Comparison of ENCODE assay signal across 7 mouse cellular contexts in genomic region chr11:49793619-49794341, GRCm38 (mm10). TPM values are rescaled to one million over a fixed set of nuclear protein-coding genes. Genes with fewer than 3 reads are reported as not detected.
A peak's percentile ranks its signal among the peaks of the same experiment; 100 is the strongest.
DNase-seq lines count a peak whose midpoint lies in the region; ATAC-seq and TF ChIP-seq lines count a peak whose summit lies in the region.

Gfpt2 (plus strand) TSS chr11:49794178.

- no peak for TF ChIP-seq POLR2A in bone marrow macrophage, adult 2 months (IDR thresholded peaks at IDR 0.05; ENCODE audit: borderline replicate concordance, low read depth, low read length)

- peak within 1 kb of the TSS; percentile 84 for H3K4me2 ChIP-seq in embryonic facial prominence, embryonic 13.5 days
- H3K4me2 ChIP-seq in midbrain, embryonic 11.5 days: peak within 1 kb of the TSS; percentile 84

- H3K9ac ChIP-seq in embryonic facial prominence, embryonic 13.5 days: peak within 1 kb of the TSS; percentile 82
- H3K9ac ChIP-seq in midbrain, embryonic 11.5 days (ENCODE audit: low read length): peak within 1 kb of the TSS; percentile 63

- peak within 1 kb of the TSS; percentile 42 for H3K4me3 ChIP-seq in bone marrow macrophage, adult 2 months (ENCODE audit: insufficient read depth, low read length)
- peak within 1 kb of the TSS; percentile 69 for H3K4me3 ChIP-seq in embryonic facial prominence, embryonic 13.5 days
- peak within 1 kb of the TSS; percentile 49 for H3K4me3 ChIP-seq in midbrain, embryonic 11.5 days (ENCODE audit: low read depth, low read length)

- H3K27me3 ChIP-seq in embryonic facial prominence, embryonic 13.5 days: no peaks in the 10 kb centered on the region
- no peaks in the 10 kb centered on the region; the same call in 1 of the 2 replicates for H3K27me3 ChIP-seq in midbrain, embryonic 11.5 days (ENCODE audit: control insufficient read depth, insufficient read depth, low read length)
- H3K27me3 ChIP-seq in splenic B cell, adult 2 months (ENCODE audit: control insufficient read depth, insufficient read depth, low read length, poor library complexity, severe bottlenecking): no peaks in the 10 kb centered on the region; the same call in 1 of the 2 replicates

- no peak for TF ChIP-seq CTCF in bone marrow macrophage, adult 2 months (IDR thresholded peaks at IDR 0.05; ENCODE audit: low read depth, low read length)

- H3K4me1 ChIP-seq in bone marrow macrophage, adult 2 months (ENCODE audit: control insufficient read depth, insufficient read depth, low read length): 0 out of 2 replicates have a peak, but pooled peaks cover 3% of the 10 kb centered on the region
- peaks cover 23% of the 10 kb centered on the region for H3K4me1 ChIP-seq in embryonic facial prominence, embryonic 13.5 days
- H3K4me1 ChIP-seq in midbrain, embryonic 11.5 days (ENCODE audit: control insufficient read depth, insufficient read depth, low read length): peaks cover 4% of the 10 kb centered on the region

- H3K27ac ChIP-seq in bone marrow macrophage, adult 2 months (ENCODE audit: insufficient read depth, low read depth, low read length): no peak within 1 kb of the TSS
- peak within 1 kb of the TSS; percentile 80 for H3K27ac ChIP-seq in embryonic facial prominence, embryonic 13.5 days
- no peak within 1 kb of the TSS for H3K27ac ChIP-seq in midbrain, embryonic 11.5 days (ENCODE audit: low read depth, low read length)

- no peaks in the 10 kb centered on the region for H3K9me3 ChIP-seq in embryonic facial prominence, embryonic 13.5 days
- no peaks in the 10 kb centered on the region; the same call in 1 of the 2 replicates for H3K9me3 ChIP-seq in midbrain, embryonic 11.5 days (ENCODE audit: control insufficient read depth, low read length)

- peak; percentile 94 for ATAC-seq in embryonic facial prominence, embryonic 13.5 days (ENCODE audit: insufficient number of reproducible peaks, insufficient read depth, low FRiP score, low TSS enrichment, low read depth)
- ATAC-seq in midbrain, embryonic 11.5 days (ENCODE audit: low FRiP score): peak; percentile 99

- no peaks in the 10 kb centered on the region for H3K36me3 ChIP-seq in embryonic facial prominence, embryonic 13.5 days
- H3K36me3 ChIP-seq in midbrain, embryonic 11.5 days (ENCODE audit: control insufficient read depth, insufficient read depth, low read length): no peaks in the 10 kb centered on the region
- H3K36me3 ChIP-seq in splenic B cell, adult 2 months (ENCODE audit: control insufficient read depth, insufficient read depth, low read length, poor library complexity, severe bottlenecking): no peaks in the 10 kb centered on the region

- DNase-seq in heart, adult 18-20 months: peak; percentile 87 to 90
- peak; percentile 66 for DNase-seq in kidney, adult 11 months
- peak; percentile 87 for DNase-seq in left cerebral cortex, postnatal 4 days
- DNase-seq in midbrain, embryonic 11.5 days (ENCODE audit: low spot score, missing footprints): peak; percentile 98
- DNase-seq in splenic B cell, adult 2 months (ENCODE audit: low read depth, low spot score): peak; percentile 14

- under 1% methylated on average over 25 of the region's 25 CpGs for WGBS in embryonic facial prominence, embryonic 13.5 days
- 1% methylated on average over 25 of the region's 25 CpGs for WGBS in midbrain, embryonic 11.5 days

- intact Hi-C loops in left cerebral cortex, postnatal 4 days (cut with DNase I): no loop called here

RNA-seq across cellular contexts. Expression of gene Gfpt2, which starts in this region (rescaled TPM):
- polyA plus RNA-seq in bone marrow macrophage, adult 2 months (2012; ENCODE audit: insufficient read depth, insufficient read length, missing spikeins): not detected in 2 replicates
- 27.1 and 35.5 TPM in 2 replicates for polyA plus RNA-seq in embryonic facial prominence, embryonic 13.5 days (2015; fragmentation: Nextera tagmentation; extraction: Ambion mirVana)
- total RNA-seq in heart, adult 18-20 months (2021): 1 to 10 TPM; 8.7 to 9.3 TPM
- 10 to 100 TPM; 13.0 to 13.7 TPM for total RNA-seq in left cerebral cortex, postnatal 4 days (2021)
- 8.7 and 9.9 TPM in 2 replicates for polyA plus RNA-seq in midbrain, embryonic 11.5 days (2014; fragmentation: Nextera tagmentation; extraction: Ambion mirVana)

Comparison
In these comparisons a context has a peak if more than half of its experiments do, and no peak if none do; other contexts are left out.
1. DNase-seq: peak in every context shown above with its lines; median percentile 98 in midbrain, embryonic 11.5 days; 88 in heart, adult 18-20 months; 87 in left cerebral cortex, postnatal 4 days; 66 in kidney, adult 11 months; 14 in splenic B cell, adult 2 months.